Mouse (Mus musculus) liver, postnatal 0 days (tissue): ENCODE measurements around the gene Ssh2.
"Not testable (repeated sequence)": the region's sequence is repeated elsewhere in the genome, so short reads cannot be mapped to it uniquely, and the experiment has no call there.

ENCODE experiments used
- CTCF ChIP-seq: sonication (generic); IDR thresholded peaks from 2 replicates; pipeline ENCODE4 v1.5.1; 2016; ENCODE audit warnings: antibody characterized with exemption, low read depth
- EP300 ChIP-seq: IDR thresholded peaks from 2 replicates; pipeline ENCODE4 v1.6.1; 2016; ENCODE audit warnings: antibody characterized with exemption, low read depth, mild to moderate bottlenecking

DNA sequence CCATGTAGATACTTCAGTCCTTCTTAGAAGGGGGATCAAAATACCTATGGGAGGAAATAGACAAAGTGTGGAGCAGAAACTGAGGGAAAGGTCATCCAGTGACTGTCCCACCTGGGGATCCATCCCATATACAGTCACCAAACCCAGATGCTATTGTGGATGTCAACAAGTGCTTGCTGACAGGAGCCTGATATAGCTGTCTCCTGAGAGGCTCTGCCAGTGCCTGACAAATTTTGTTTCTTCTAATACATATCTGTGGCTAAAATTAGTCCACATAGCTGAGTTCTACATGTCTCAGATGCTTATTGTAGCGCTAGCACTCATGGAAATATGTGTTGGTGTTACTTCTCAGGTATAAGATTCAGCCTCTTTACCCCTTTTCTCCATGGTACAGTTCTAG, 62.5 kb downstream of the Ssh2 start:
- TF ChIP-seq EP300, CTCF: not testable (repeated sequence)
